Mouse (Mus musculus) liver, postnatal 0 days (tissue): ENCODE results near the gene Dok1.

ENCODE experiments used
- CTCF ChIP-seq: sonication (generic); IDR thresholded peaks from 2 replicates; pipeline ENCODE4 v1.5.1; 2016; ENCODE audit warnings: antibody characterized with exemption, low read depth
- EP300 ChIP-seq: IDR thresholded peaks from 2 replicates; pipeline ENCODE4 v1.6.1; 2016; ENCODE audit warnings: antibody characterized with exemption, low read depth, mild to moderate bottlenecking

DNA sequence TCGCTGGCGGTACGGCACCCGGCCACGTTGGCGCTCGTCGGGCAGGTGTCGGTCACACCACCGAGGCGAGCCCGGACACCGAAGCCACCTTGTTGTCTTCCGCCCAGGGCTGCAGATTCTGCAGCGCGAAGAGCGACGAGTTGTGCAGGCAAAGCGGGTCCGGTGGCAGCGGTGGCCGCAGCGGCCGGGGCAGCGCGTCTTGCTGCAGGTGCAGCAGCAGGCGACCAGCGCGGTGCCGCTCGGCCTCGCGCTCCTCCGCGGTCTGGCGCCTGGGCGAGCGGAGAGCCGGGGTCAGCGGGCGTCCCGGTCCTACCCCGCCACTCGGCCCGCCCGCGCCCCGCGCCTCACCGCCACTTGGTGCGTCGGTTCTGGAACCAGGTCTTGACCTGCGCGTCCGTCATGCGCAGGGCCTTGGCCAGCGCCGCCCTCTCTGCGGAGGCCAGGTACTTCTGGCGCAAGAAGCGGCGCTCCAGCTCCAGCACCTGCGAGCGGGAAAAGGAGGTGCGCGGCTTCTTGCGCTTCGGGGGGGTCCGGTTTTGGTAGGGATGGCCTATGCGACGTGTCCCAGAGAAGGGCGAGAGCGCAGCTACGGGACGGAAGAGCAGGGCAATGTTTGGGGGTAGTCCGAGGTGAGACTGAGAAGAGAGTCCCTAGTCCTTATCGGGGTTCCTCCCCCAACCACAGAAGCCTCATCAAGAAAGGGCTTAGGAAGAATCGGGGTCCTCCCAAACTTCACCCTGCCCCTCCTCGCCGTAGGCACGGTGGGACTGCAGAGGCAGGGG is 35.6 kb upstream of the Dok1 start:
- TF ChIP-seq CTCF: no peak
- no peak for TF ChIP-seq EP300
